Mouse (Mus musculus) bone marrow, adult 2 months (tissue): ENCODE measurements around the gene Arhgap24. TPM values are rescaled to one million over a fixed set of nuclear protein-coding genes. Genes with fewer than 3 reads are reported as not detected.

Experiments used
- H3K27ac ChIP-seq: fragments of 200-500 bp; 2 replicates; pipeline ENCODE4 v1.5.1; 2012; ENCODE audit warnings: low read depth, mild to moderate bottlenecking, control low read depth, inconsistent platforms, low read length; ENCODE audit not compliant: control insufficient read depth, poor library complexity, insufficient read depth
- H3K4me1 ChIP-seq: fragments of 200-500 bp; 2 replicates; pipeline ENCODE4 v1.6.1; 2011; ENCODE audit warnings: low read length; ENCODE audit not compliant: control insufficient read depth, insufficient read depth
- H3K4me3 ChIP-seq: fragments of 200-500 bp; replicated peaks from 2 replicates; pipeline ENCODE3; 2011; ENCODE audit warnings: mild to moderate bottlenecking, low read depth, low read length, control low read depth; ENCODE audit not compliant: control insufficient read depth
- CTCF ChIP-seq: fragments of 200-500 bp; IDR thresholded peaks from 2 replicates; pipeline ENCODE4 v1.5.1; 2011; ENCODE audit warnings: low read length, control low read depth; ENCODE audit not compliant: control insufficient read depth, insufficient read depth
- POLR2A ChIP-seq: fragments of 200-500 bp; IDR thresholded peaks from 2 replicates; pipeline ENCODE4 v1.6.1; 2011; ENCODE audit warnings: low read depth, mild to moderate bottlenecking, control low read depth, low read length, borderline replicate concordance; ENCODE audit not compliant: control insufficient read depth
- WGBS: fragments of 180-500 bp; shearing (Covaris S2); methylation state at CpG from one replicate; pipeline ENCODE4 v1.1.7; 2018; 5-methylcytosine and 5-hydroxymethylcytosine counted together
- polyA plus RNA-seq: library from polyadenylated mRNA; stranded (reverse); fragments of >200 nt; gene quantifications from 2 replicates; pipeline ENCODE4 v1.2.4, GENCODE M21; 2011; ENCODE audit warnings: low replicate concordance; ENCODE audit not compliant: missing spikeins, insufficient read depth, insufficient read length

Arhgap24 gene
- polyA plus RNA-seq, 1 experiment: 4.1 TPM

DNA sequence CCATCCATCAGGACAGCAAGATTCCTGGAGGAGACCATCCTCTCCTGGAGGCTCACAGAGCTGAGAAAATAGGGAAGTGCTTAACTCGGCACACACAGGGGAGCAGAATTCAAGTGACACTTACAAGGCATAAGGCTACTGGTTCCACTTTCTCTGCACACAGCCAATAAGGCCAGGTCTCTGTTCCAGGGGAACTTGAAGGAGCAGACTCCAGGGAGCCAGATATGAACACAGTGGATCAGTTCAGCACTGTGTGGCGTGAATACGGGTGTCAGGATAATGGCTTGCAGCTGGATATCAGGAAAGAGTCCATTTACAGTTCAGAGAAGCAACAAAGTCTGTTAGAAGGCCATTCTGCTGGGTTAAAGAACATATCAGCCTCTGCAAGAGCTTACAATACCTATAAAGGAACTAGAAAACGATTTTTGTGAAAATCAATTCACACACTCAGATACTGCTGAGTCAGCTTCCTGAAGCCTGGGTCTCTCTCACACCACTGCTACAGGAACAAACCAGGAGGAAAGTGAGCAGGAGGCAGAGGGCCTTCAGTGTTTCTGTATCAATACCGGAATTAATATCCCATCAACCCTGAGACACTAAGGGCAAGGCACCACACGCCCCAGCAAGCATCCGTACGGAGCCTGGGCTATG is 466.0 kb downstream of the Arhgap24 start:
- 68% methylated on average over 8 of the region's 8 CpGs for WGBS
- no peak overlapping the region for H3K4me3 ChIP-seq
- no peak overlapping the region for H3K27ac ChIP-seq
- no peaks in the 10 kb centered on the region for H3K4me1 ChIP-seq
- TF ChIP-seq POLR2A (no peak), CTCF (no peak)
